14 mouse cellular contexts compared by ENCODE assay signal in the genomic region with DNA sequence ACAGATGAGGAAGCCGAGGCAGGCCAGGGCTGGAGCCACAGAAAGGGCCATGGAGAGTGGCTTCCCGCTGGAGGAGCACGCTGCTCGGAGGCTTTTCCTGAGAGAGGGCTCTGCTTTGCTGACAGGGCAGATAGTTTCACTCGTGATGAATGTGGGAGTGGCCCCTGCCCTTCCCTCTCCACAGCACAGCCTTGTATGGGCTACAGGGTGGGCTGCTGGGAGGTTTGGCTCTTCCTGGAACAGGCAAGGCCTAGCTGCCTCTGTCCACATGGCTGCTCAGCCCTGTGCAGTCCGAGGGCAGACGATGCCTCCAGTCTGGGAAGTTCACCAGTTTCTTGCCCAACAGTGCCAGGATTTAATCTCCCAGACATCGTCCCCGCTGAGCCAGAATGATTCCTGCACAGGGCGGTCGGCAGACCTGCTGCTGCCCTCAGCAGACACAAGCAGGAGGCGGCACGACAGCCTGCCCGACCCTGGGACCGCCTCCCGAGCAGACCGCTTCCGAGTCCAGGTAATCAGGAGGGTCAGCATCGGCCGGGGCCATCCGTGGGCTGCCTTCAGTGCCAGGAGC. TPM values are rescaled to one million over a fixed set of nuclear protein-coding genes. Genes with fewer than 3 reads are reported as not detected.
DNase-seq lines count a peak whose midpoint lies in the region; ATAC-seq and TF ChIP-seq lines count a peak whose summit lies in the region.
"Had no signal": no experiment of that assay in that cellular context is flagged by ENCODE, and none has a peak within 500 bp of the region (broad histone marks: within the 10 kb centered on the region; RNA-seq: fewer than 3 reads in every experiment).

No protein-coding gene starts in this region.

- no peak overlapping the region for H3K9ac ChIP-seq in midbrain, embryonic 16.5 days (ENCODE audit: low read depth, low read length)
- no peak overlapping the region for H3K9ac ChIP-seq in hindbrain, postnatal 0 days (replicated peaks; ENCODE audit: low read length)
- H3K9ac ChIP-seq: embryonic facial prominence, embryonic 12.5 days; heart, embryonic 15.5 days; limb, embryonic 15.5 days; neural tube, embryonic 12.5 days had no signal

- no peaks in the 10 kb centered on the region for H3K27me3 ChIP-seq in heart, embryonic 10.5 days (ENCODE audit: insufficient read depth, poor library complexity, severe bottlenecking)
- H3K27me3 ChIP-seq in midbrain, embryonic 10.5 days (ENCODE audit: low read depth, poor library complexity, severe bottlenecking), result no peaks in the 10 kb centered on the region
- no peaks in the 10 kb centered on the region for H3K27me3 ChIP-seq in midbrain, embryonic 16.5 days (ENCODE audit: control insufficient read depth, insufficient read depth, low read depth, low read length)
- no peaks in the 10 kb centered on the region for H3K27me3 ChIP-seq in hindbrain, postnatal 0 days (ENCODE audit: insufficient read depth, low read length)
- H3K27me3 ChIP-seq: embryonic facial prominence, embryonic 12.5 days; heart, embryonic 15.5 days; limb, embryonic 15.5 days; neural tube, embryonic 12.5 days had no signal

- no peak for TF ChIP-seq CTCF in hindbrain, postnatal 0 days (IDR thresholded peaks at IDR 0.05; ENCODE audit: low read depth)

- no peak overlapping the region for H3K4me3 ChIP-seq in heart, embryonic 10.5 days
- H3K4me3 ChIP-seq in midbrain, embryonic 10.5 days, result no peak overlapping the region
- no peak overlapping the region for H3K4me3 ChIP-seq in midbrain, embryonic 16.5 days (ENCODE audit: low read depth, low read length)
- no peak overlapping the region for H3K4me3 ChIP-seq in hindbrain, postnatal 0 days (ENCODE audit: low read length)
- H3K4me3 ChIP-seq: embryonic facial prominence, embryonic 12.5 days; heart, embryonic 15.5 days; limb, embryonic 15.5 days; neural tube, embryonic 12.5 days had no signal

- DNase-seq in heart, embryonic 10.5 days (ENCODE audit: low spot score), result no peak
- no peak for DNase-seq in heart, adult 8-10 months (ENCODE audit: low spot score)
- no peak for DNase-seq in midbrain, embryonic 10.5 days (ENCODE audit: low spot score)
- DNase-seq in cerebellum, postnatal 36 days, result peak; percentile 56 to 61
- DNase-seq in spleen, postnatal 14 days (ENCODE audit: low spot score in 2 of 2), result no peak
- no peak for DNase-seq in hindbrain, postnatal 0 days (ENCODE audit: low spot score)
- DNase-seq: spleen, adult 18-20 months; thymus, postnatal 25 days had no signal

- WGBS in heart, embryonic 10.5 days, result 75% methylated on average over 21 of the region's 21 CpGs
- 82% methylated on average over 21 of the region's 21 CpGs for WGBS in midbrain, embryonic 10.5 days
- 79% methylated on average over 21 of the region's 21 CpGs for WGBS in midbrain, embryonic 16.5 days
- 76% methylated on average over 21 of the region's 21 CpGs for WGBS in hindbrain, postnatal 0 days

- peaks cover 8% of the 10 kb centered on the region for H3K4me1 ChIP-seq in heart, embryonic 10.5 days
- no peaks in the 10 kb centered on the region for H3K4me1 ChIP-seq in midbrain, embryonic 10.5 days
- H3K4me1 ChIP-seq in midbrain, embryonic 16.5 days (ENCODE audit: control insufficient read depth, insufficient read depth, low read length), result no peaks in the 10 kb centered on the region
- no peaks in the 10 kb centered on the region for H3K4me1 ChIP-seq in hindbrain, postnatal 0 days (ENCODE audit: insufficient read depth, low read length)
- H3K4me1 ChIP-seq: embryonic facial prominence, embryonic 12.5 days; heart, embryonic 15.5 days; neural tube, embryonic 12.5 days had no signal

- H3K4me2 ChIP-seq in midbrain, embryonic 16.5 days (ENCODE audit: low read length), result no peak overlapping the region
- no peak overlapping the region for H3K4me2 ChIP-seq in hindbrain, postnatal 0 days (ENCODE audit: low read depth, low read length)
- H3K4me2 ChIP-seq: embryonic facial prominence, embryonic 12.5 days; heart, embryonic 15.5 days; limb, embryonic 15.5 days; neural tube, embryonic 12.5 days had no signal

- no peaks in the 10 kb centered on the region for H3K9me3 ChIP-seq in heart, embryonic 10.5 days
- H3K9me3 ChIP-seq in midbrain, embryonic 10.5 days (replicated peaks), result no peaks in the 10 kb centered on the region
- H3K9me3 ChIP-seq in midbrain, embryonic 16.5 days (replicated peaks; ENCODE audit: control insufficient read depth, low read length, poor library complexity, severe bottlenecking), result no peaks in the 10 kb centered on the region
- H3K9me3 ChIP-seq in hindbrain, postnatal 0 days (ENCODE audit: low read length), result no peaks in the 10 kb centered on the region
- H3K9me3 ChIP-seq: embryonic facial prominence, embryonic 12.5 days; heart, embryonic 15.5 days; limb, embryonic 15.5 days; neural tube, embryonic 12.5 days had no signal

- peak overlapping the region; percentile 33 for H3K27ac ChIP-seq in heart, embryonic 10.5 days
- 0 out of 2 replicates have a peak overlapping the region, but pooled peaks have one; percentile 17 for H3K27ac ChIP-seq in midbrain, embryonic 10.5 days (replicated peaks)
- H3K27ac ChIP-seq in midbrain, embryonic 16.5 days (ENCODE audit: low read length), result no peak overlapping the region
- H3K27ac ChIP-seq in hindbrain, postnatal 0 days, result no peak overlapping the region
- H3K27ac ChIP-seq: embryonic facial prominence, embryonic 12.5 days; heart, embryonic 15.5 days; neural tube, embryonic 12.5 days had no signal

- peaks cover 55% of the 10 kb centered on the region for H3K36me3 ChIP-seq in heart, embryonic 10.5 days
- H3K36me3 ChIP-seq in midbrain, embryonic 10.5 days, result peaks cover 68% of the 10 kb centered on the region
- H3K36me3 ChIP-seq in midbrain, embryonic 16.5 days (ENCODE audit: control insufficient read depth, insufficient read depth, low read length), result peaks cover 28% of the 10 kb centered on the region
- peaks cover 28% of the 10 kb centered on the region for H3K36me3 ChIP-seq in hindbrain, postnatal 0 days (ENCODE audit: insufficient read depth, low read length)

- ATAC-seq in midbrain, embryonic 16.5 days, result no peak
- no peak for ATAC-seq in hindbrain, postnatal 0 days

RNA-seq across cellular contexts. Expression of gene Tcp11, which starts 28.1 kb away (rescaled TPM):
- 0.59 and 0.67 TPM in 2 replicates for polyA plus RNA-seq in heart, embryonic 10.5 days (2016; fragmentation: Nextera tagmentation; extraction: Ambion mirVana)
- total RNA-seq in heart, adult 8-10 months (2022), result under 1 TPM in 1 of 4 experiments, not detected in 3; 0.24 TPM
- polyA plus RNA-seq in midbrain, embryonic 10.5 days (2016; fragmentation: Nextera tagmentation; extraction: Ambion mirVana), result 0.86 and 1.2 TPM in 2 replicates
- polyA plus RNA-seq in midbrain, embryonic 16.5 days (2015; fragmentation: Nextera tagmentation; extraction: Ambion mirVana), result 2.0 TPM in 2 replicates
- total RNA-seq in hindbrain, postnatal 0 days (2014; rRNA removed), result 2.9 and 3.6 TPM in 2 replicates
- polyA plus RNA-seq in hindbrain, postnatal 0 days (2015; fragmentation: Nextera tagmentation; extraction: Ambion mirVana), result 1.9 and 2.0 TPM in 2 replicates
- total RNA-seq: adrenal gland, adult 18-20 months had no signal

Comparison
In these comparisons a context has a peak if more than half of its experiments do, and no peak if none do; other contexts are left out.
1. H3K27ac ChIP-seq: peak in heart, embryonic 10.5 days (single experiment) and midbrain, embryonic 10.5 days (single experiment); none in midbrain, embryonic 16.5 days (single experiment) and hindbrain, postnatal 0 days (single experiment).
2. DNase-seq: peak in cerebellum, postnatal 36 days (2 of 2); none in heart, embryonic 10.5 days (single experiment), heart, adult 8-10 months (single experiment), midbrain, embryonic 10.5 days (single experiment), spleen, postnatal 14 days (0 of 2) and hindbrain, postnatal 0 days (single experiment).